Mouse (Mus musculus) embryonic fibroblast, embryonic 13.5 days (primary cell): ENCODE measurements at regions not wholly inside any gene's neighbourhood (a gene's known extent, or its start where the extent isn't known, plus 50 kb on each side); places are given as distances from the start of the nearest gene placed in this dataset.

ENCODE experiments used
- CTCF ChIP-seq: IDR thresholded peaks from 2 replicates; pipeline ENCODE4 v1.5.1; 2011; ENCODE audit warnings: mild to moderate bottlenecking, control low read depth, low read length, moderate library complexity, borderline replicate concordance; ENCODE audit not compliant: insufficient read depth
- POLR2A ChIP-seq: IDR thresholded peaks from 2 replicates; pipeline ENCODE4 v1.6.1; 2011; ENCODE audit warnings: low read depth, mild to moderate bottlenecking, control low read depth, low read length, moderate library complexity

GRCm38 (mm10) chr11:114478736-114479135, 189.6 kb upstream of the Rpl38 start:
- TF ChIP-seq CTCF = no peak
- TF ChIP-seq POLR2A = no peak
